Mouse (Mus musculus): Measurements from ENCODE around the gene Drosha.

- TF ChIP-seq CTCF (IDR thresholded peaks at IDR 0.05; ENCODE audit: low read depth, low read length) (no peak), POLR2A (IDR thresholded peaks at IDR 0.05; ENCODE audit: borderline replicate concordance, low read depth, low read length) (no peak)
Observed at GRCm38 (mm10) chr15:12897831-12898230, 73.2 kb downstream of the Drosha start.

All from bone marrow macrophage, adult 2 months (primary cell).